Mouse (Mus musculus) olfactory bulb, adult 2 months (tissue): Measurements from ENCODE around the gene Jmjd1c.

Experiments
- CTCF ChIP-seq: fragments of 200-500 bp; IDR thresholded peaks from 2 replicates; pipeline ENCODE4 v1.5.1; 2012; ENCODE audit warnings: low read depth, mild to moderate bottlenecking, low read length, moderate library complexity; ENCODE audit not compliant: insufficient read depth
- POLR2A ChIP-seq: fragments of 200-500 bp; IDR thresholded peaks from 2 replicates; pipeline ENCODE4 v1.6.1; 2012; ENCODE audit warnings: mild to moderate bottlenecking, low read depth, low read length, moderate library complexity; ENCODE audit not compliant: insufficient read depth

GRCm38 (mm10) chr10:67111799-67112177, 15.9 kb downstream of the Jmjd1c start:
- TF ChIP-seq CTCF (no peak), POLR2A (no peak)
